Mouse (Mus musculus) mature B cell (primary cell): Measurements from ENCODE around the gene Vcp.
"Not testable (repeated sequence)": the region's sequence is repeated elsewhere in the genome, so short reads cannot be mapped to it uniquely, and the experiment has no call there.

Experiments
- in situ Hi-C: fragments of 300-500 bp; cut with MboI; formaldehyde crosslinking; loops from 2 replicates; pipeline ENCODE4 v1.14.3; 2019

The Vcp gene

DNA sequence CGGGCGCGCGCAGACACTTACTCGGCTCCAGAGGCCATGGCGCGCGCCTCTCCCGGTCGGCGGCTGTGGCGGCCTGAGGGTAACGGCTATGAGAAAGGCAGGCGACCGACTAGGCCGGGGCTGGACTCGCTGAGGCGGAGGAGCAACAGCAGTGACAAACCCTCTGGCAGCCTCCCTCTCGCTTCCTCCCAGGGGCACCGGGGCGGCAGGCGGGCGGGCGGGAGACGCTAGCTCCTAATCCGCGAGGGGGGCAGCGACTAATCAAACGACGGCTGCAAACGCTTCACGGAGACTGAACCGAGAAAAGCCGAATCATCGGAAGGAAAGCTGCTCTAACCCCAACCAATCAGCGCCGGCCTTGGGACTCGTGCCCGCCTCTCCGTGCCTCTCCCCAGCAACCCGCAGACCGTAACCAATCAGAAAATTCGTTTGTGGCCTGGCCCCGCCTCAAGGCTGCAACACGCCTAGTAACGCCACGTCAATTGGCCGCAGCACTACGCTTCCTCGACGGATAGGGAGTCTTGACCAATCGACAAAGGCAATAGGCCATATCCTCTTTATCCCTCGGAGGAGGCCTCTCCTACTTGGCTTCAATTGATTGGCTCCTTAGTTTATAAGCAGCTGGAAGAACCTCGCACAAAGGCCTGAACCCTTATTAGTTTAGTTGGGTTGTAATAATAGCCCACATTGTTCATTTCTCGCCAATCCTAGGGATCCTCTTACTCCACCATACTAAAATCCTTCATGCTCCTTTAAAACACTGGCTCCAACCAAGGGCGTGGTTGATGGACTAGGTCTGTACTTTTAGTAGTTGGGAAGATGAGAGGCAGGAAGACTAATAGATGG, at the start of gene Vcp:
Gene Vcp, minus strand, starts transcription at position 367 of the 846 bp plus-strand sequence.
- in situ Hi-C loops = not testable (repeated sequence)

DNA sequence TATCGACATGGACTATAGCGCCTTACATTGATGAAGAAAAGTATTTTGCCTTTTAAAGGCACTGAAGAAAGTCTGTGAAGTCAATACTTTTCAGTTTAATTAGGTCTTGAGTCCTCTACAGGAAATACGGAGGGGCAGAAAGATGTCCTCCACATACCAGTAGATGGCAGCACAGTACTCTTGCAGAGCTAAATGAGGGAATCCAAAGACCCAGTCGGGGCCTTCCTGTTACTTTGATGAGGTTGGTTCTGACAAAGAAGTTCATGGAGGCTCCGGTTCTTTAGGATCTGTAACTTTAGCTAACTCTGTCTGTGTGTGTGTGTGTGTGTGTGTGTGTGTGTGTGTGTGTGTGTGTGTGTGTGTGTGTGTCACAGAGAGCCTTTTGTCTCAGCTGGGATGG, 46.9 kb upstream of the Vcp start:
- in situ Hi-C loops = no loop called here

DNA sequence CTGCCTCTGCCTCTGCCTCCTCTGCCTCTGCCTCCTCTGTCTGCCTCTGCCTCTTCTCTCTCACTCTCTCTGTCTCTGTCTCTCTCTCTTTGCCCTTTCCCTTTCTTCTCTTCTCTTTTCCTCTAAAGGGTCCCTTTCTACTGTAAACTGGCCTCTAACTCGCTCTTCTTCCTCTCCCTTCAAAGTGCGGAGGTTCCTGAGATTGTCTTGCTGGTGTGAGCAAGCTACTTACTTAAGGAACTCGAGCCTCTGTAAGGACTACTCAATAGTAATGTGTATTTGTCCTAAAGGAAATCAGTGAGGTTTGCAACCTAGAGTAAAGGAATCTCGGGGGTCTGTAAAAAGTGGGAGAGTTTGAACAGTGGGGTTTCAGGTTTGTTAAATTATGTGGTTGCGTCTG, 46.3 kb upstream of the Vcp start:
- in situ Hi-C loops = no loop called here

DNA sequence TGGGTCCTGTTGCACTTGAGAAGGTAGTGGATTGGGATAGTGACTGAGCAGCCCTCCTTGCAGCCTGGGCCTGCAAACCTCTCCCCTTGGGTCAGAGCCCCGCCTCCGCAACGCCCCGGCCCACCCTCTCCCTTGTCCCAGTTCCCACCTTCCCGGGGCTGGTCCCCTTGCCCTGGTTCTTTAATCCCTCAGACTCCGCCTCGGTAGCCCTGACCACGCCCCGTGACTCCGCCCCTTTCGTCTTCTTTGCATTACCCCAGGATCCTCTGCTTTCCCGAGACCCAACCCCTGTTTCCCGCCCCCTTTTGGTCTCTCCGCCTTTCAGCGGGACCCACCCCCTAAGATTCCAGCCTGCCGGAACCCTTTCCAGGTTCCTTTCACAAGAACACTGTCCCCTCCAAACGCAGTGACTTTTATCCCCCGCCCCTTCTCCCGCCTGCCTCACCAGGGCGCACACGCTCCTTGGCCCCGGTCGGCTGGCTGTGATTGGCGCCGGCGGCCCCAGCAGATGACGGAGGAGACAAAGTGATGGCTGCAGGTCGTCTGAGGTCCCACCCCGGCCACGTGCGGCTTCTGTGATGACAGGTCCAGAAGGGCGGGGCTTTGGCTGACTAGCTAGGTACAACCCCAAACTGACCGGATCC, 45.5 kb upstream of the Vcp start, which contains the start of gene Fam214b:
Gene Fam214b, minus strand, starts transcription at position 562 of the 644 bp plus-strand sequence.
- in situ Hi-C loops = no loop called here

DNA sequence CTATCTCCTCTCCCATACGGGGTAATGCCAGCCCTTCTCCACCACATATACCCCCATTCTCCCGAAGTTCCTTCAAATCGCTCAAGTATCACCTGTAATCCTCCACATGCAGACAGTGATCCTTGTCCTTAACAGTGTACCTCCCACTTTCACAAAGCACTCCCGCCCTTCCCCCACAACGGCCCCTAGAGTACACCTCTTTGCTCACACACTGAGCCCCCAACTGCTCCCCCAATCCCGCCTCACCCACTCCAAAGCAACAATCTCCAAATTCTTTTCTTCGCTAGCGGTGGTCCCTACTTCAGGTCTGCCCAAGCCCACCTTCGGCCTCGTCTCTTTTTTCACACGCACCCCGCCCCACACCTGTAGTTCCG, 45.0 kb upstream of the Vcp start:
- in situ Hi-C loops = no loop called here

DNA sequence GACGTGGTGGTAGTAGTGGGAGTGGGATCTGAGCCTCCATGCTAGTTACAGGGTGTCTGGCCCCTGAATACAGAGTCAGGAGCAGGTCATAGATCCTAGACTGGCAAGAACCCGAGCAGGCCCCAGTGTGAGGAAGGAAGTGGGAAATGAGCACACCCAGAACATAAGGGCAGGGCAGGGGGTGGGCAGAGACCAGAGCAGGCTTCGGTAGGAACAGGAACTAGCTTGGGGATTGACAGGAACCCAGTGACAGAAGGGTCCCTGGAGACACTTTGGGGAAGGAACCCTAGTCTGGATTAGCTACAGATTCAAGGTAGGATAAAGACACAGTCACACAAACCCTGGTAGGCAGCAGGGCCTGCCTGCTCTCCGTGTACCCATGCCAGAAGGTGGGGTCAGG, 44.4 kb upstream of the Vcp start:
- in situ Hi-C loops = no loop called here

DNA sequence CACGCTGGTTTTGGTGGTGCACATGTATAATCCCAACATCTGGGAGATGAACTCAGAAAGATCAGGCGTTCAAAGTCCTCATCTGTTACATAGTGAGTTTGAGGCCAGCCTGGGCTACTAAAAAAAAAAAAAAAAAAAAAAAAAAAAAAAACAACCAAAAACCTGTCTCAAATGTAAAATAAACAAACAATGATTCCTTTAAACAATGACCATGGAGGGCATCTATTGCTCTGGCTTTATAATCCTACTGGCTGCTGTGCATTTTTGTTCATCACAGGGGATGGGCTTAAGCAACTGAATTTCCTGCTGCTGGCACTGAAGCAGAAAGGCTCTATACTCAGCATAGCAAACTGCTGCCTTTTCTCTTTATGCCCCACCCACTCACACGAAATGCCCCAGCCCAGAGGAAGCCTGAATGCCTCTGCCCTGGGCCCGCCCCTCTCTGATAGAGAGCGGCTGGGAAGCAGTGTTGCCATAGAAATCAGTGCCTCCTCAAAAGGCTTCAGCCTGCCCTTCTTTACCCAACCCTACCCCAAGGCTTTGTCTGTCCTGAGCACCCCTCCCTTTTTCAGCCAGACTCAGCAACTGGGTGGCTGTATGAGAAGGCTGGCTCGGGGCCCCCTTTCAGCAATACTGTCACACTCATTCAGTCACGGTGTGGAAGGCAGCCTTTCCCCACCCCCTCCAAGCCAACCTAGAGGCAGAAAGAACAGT, 43.5 kb upstream of the Vcp start:
- in situ Hi-C loops = no loop called here

DNA sequence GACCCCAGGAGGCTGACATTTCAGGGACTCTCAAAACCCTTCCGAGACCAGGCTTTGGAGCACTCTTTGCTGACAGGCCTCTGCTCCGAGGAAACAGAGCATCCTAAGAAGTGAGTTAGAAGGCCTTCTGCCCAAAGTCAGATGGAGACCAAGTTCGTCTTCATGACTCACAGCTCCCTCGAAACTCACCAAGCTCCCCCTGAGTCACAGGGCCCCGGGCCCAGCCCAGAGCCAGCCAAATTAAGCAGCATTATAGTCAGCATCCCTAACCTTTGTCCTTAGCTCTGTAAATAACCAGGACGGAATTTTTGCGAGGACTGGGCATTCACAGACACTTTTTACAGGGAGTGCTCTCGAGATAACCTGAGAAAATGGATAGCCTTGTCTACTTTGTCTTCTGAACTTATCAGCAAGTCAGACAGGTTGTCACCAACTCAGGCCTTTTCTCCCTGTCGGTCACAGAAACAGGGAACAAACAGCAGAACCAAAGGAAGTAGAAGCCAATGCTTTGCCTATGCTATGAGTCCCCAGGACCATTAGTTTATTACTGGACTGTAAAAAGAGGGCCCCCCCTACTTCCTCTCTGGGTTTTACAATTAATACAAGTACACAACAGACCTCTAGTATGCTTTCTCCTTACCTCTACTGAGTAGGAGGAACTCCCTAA, 40.7 kb upstream of the Vcp start:
- in situ Hi-C loops = no loop called here

DNA sequence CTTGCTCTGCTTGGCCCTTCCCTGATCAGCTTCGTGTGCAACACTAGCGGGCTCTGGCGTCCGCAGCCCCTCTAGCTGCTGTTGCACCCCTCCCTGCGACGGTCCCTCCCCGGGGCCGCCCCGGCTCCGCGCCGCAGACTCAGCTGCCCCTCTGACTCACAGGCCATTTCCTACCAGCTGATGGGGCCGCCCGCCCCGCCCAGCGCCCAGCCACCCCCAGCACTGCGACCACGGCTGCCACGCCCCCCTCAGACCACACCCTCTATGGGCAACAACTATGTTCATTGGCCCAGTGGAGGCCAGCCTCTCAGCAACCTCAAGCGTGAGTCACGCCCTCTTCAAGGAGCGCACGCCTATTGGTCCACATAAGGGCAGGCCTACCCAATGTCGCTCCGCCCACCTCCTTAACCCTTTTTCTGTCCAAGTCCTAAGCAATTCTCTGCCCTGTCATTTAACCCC, 39.8 kb upstream of the Vcp start:
- in situ Hi-C loops = no loop called here

DNA sequence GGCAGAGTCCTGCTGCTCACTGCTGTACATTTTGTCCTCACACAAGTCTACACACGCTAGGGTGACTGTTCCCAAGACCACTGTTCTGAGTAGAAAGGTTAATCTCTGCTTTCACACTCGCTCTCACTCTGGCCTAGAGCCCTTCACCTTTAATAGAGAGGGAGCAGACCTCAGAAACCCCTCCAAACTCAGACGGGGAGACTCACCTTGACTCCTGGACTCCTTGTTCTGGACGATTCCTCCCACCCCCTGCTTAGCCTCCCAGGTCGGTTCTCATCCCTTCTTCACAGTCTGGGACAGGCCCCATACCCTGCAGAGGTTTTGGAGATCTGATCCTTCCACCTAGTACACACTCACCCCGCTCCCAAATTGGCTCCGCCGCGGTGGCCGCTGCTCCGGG, 39.3 kb upstream of the Vcp start:
- in situ Hi-C loops = no loop called here

DNA sequence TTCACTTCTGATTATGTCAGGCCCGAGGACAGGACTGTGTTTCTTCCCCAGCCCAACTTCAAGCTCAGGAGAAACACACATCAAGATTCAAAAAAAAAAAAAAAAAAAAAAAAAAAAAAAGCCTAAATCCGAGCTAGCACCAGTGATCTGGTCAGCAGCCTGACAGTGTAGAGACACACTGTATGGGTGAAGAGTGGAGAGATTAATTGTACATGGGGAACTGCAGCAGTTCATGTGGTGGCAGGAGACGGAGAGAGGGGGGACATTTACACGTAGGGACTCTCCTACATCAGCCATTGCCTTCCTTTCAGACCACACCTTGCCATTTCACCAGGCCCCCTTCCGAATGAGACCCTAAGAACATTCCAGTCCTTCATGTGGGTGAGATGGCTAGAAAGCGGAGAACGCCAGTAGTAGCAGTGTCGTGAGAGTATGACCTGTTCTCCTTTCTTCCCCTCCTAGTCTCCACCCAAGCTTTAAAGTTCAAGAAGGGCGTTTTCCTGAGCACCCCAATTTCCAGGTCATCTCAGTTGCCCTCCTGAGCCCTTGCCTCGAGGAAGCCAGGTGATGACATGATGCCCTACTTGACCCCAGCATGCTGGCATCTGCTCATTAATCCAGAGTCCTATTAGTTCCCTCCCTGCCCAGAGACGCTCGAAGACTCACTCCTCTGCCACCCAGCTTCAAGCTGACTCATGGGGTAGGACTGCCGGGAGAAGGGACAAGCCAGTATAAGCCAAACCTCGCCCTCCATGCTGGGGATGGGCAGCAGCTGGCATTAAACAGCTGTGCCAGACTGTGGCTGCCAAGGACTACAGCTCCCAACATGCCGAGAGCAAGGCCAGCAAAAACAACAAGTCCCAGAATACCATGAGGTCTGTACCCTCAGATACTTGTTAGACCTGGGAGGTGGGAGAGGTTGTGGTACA, 38.5 kb upstream of the Vcp start:
- in situ Hi-C loops = no loop called here

DNA sequence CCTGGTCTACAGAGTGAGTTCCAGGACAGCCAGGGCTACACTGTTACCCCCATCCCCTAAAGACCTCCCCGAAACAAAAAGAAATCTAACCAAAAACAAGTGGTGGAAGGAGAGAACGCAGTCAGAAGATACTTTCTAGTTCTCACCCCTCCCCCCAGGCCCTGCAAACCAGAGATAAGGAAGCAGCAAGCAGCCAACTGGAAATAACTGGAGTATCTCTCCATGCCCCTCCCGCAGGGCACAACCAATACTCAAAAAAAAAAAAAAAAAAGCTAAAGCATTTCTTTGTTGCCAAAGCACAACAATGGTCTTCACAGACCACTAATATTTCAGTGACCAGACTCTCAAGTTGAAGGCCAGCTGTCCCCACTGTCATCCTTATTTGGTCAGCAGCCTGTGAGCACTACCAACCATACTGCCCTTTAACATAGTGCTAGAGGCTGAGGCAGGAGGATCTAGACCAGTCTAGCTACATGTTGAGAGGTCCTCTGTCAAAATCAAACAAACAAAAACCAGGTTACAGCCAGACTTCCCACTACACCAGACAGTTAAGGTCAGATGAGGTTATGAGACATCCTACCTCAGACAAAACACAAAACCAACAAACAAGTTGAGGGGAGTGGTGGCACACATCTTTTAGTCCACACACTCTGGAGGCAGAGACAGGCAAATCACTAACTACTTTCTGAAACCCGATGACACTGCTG, 37.7 kb upstream of the Vcp start:
- in situ Hi-C loops = no loop called here

DNA sequence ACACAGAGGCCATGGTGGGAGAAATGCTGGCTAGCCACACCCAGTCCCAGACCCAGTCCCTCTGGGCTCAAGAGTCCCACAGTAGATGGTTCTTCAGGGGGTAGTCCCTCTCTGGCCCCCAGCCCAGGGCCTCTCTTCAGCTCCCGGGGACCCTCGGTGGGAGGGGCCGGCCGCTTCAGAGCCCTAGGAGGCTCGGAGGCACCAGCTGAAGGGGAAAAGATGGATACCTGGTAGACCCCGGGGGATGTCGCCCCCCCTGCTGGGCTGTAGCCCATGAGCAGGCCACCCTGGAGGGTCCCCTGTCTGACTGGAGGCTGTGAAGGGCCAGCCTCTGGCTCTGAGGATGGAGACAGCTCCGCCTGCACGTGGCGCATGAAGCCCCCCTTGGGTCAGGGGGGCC, 36.0 kb upstream of the Vcp start:
- in situ Hi-C loops = no loop called here

DNA sequence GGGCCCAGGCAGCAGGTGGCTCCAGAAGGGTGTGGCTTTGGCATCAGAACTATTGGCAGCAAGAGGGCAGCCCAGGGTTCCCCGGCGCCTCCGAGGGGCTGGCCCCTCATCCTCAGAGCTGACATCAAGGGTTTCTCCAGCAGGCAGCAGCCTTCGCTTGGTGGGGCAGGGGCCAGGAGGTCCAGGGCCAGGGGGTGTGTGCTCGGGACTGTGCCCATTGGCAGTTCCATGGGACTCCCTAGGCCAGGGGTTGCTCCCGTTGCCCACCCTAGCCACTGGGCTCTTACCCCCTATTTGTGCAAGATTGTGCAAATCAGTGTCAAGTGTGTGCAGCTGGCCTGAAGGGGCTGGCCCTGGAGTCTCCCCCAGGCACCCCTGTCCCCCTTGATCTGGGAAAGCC, 35.5 kb upstream of the Vcp start:
- in situ Hi-C loops = no loop called here

DNA sequence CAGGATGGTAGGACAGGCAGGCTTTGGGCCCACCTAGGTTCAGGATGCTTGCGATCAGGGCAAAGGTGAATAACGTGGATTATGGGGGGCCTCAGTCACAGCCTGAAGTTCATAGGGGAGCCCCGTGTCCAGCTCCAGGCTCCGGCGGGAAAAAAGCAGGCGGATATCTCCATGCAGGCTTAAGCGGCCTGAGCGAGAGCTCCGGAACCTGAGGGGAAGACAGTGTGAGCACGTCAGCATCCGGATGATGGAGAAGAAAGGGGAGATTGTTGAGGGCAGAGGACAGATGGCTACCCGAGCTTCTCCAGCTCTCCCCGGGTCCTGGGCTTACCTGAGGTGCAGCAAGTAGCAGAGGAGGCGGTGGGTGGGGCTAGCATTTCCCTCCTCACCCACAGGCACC, 33.2 kb upstream of the Vcp start:
- in situ Hi-C loops = no loop called here

DNA sequence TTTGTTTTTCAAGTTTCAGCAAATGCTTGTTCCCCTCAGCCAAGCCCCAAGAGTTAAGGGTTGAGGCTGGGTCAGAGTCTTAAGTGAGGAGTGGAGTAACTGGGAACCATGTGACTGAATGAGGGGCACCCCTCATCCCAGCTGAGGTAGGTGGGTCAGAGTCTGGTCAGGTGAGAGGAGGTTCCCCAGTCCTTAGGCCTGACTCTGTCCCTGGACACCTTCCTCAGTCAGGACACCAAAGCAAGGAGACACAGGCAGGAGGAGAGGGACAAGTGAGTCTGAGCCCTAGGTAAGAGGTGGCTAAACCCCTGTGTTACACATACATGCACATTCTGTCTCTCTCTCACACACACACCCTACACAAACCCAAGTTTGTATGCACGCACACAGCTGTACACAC, 32.2 kb upstream of the Vcp start:
- in situ Hi-C loops = no loop called here

DNA sequence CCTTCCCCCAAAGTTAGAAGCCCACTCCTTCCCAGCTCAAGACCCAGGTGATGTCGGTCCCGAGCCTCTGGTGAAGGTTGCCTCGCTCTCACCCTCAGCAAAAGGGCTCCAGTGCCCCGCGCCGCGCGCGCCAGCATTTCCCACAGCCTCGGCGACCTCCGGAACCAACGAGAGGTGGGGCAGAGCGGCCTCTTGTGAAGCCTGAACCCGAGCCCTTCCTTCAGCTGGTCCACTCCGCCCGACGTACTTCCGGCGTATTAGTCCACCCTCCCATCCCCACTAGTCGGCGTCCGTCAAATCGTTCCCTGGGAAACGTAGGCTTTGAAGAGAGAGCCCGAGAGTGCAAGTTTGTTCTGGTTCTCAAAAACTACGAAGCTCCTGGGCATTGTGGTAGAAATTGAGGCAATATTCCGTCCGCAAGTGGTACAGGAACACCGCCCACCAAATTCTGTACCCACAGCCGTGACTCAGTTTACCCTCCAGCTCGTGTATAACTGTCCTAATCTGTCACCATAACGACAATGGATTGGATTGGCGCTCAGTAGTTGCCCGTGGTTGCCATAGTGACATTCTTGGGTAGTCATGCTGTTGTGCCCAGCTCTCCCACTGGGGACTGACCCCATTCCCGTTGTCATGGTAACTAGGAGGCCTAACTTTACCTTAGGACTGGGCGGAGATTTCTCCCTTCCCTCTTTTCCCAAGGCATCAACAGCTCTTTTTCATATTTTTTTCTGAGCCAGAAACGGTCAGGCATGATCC, 31.1 kb upstream of the Vcp start, which contains the start of gene Stoml2:
Gene Stoml2, minus strand, starts transcription at position 474 of the 759 bp plus-strand sequence.
- in situ Hi-C loops = no loop called here

DNA sequence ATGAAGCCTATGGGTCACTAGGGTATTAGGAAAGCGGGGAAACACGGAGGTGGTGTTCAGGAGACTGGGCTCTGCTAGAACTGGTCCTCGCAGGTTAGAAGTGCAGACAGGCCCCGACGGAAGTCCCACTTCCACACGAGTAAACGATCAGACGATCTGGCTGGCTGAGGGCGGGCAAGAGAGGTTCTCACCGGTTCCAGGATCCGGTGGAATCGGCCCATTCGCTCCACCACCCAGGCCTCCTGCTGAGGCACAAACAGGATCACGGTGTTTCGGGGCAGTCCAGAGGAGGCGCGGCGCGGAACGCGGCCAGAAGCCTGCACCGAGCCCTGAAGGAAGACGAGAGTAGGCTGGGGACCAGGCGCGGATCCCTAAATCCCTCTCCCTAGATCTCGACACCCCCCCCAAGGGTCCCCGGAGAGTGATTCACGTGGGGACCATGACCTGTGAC, 30.5 kb upstream of the Vcp start:
- in situ Hi-C loops = no loop called here

DNA sequence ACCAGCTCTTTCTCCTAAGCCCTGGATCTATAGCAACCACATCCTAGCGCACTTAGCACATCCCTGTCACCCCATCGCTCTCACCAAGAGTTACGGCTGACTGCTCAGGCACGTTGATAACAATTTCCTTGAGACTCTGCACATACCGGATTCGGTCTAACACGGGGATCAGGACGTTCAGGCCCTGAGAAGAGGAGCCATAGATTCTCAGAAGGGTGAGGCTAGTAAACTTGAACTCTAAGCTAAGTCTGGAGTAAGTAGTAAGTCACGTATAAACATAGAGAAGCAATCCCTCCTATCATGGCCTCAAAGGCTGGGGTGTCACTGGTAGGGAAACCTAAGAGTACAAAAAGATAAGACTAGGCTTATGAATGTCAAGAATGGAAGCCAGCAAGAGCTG, 30.0 kb upstream of the Vcp start:
- in situ Hi-C loops = no loop called here

DNA sequence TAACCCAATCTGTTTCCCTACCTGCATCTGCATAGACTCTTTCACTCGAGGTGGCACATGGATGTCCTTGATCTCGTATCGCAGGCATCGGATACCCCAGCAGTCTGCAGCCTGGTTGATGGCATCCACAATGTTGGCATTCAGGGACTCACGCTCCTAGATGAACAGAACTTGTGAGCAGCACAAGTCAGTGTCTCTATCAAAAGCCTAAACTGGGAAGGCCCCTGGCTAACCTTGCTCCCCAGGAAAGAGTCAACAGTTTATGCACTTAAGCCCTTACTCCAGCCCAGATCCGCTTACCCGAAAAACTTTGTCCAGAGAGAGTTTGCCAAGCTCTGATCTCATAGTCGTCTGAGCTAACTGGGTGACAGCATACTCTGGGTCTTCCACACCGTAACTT, 29.4 kb upstream of the Vcp start:
- in situ Hi-C loops = no loop called here
